Mouse (Mus musculus) small intestine, adult 2 months (tissue): ENCODE measurements at regions not wholly inside any gene's neighbourhood (a gene's known extent, or its start where the extent isn't known, plus 50 kb on each side); places are given as distances from the start of the nearest gene placed in this dataset.

ENCODE experiments used
- H3K27ac ChIP-seq: fragments of 200-500 bp; 2 replicates; pipeline ENCODE4 v1.5.1; 2012; ENCODE audit warnings: low read depth, low read length, control low read depth, inconsistent platforms; ENCODE audit not compliant: insufficient read depth
- H3K27me3 ChIP-seq: fragments of 200-500 bp; 2 replicates; pipeline ENCODE4 v1.6.1; 2012; ENCODE audit warnings: mild to moderate bottlenecking, moderate library complexity, low read length, inconsistent platforms; ENCODE audit not compliant: control insufficient read depth, insufficient read depth
- H3K36me3 ChIP-seq: fragments of 200-500 bp; 2 replicates; pipeline ENCODE4 v1.6.1; 2012; ENCODE audit warnings: mild to moderate bottlenecking, low read length, control low read depth, inconsistent platforms; ENCODE audit not compliant: control insufficient read depth, insufficient read depth
- H3K4me1 ChIP-seq: fragments of 200-500 bp; 2 replicates; pipeline ENCODE4 v1.6.1; 2012; ENCODE audit warnings: low read length, inconsistent platforms, mixed read lengths; ENCODE audit not compliant: control insufficient read depth, insufficient read depth, insufficient read length
- H3K4me3 ChIP-seq: fragments of 200-500 bp; 2 replicates; pipeline ENCODE4 v1.5.1; 2012; ENCODE audit warnings: low read depth, mild to moderate bottlenecking, control low read depth, inconsistent platforms, low read length, moderate library complexity
- CTCF ChIP-seq: fragments of 200-500 bp; IDR thresholded peaks from 2 replicates; pipeline ENCODE4 v1.5.1; 2012; ENCODE audit warnings: low read depth, mild to moderate bottlenecking, control low read depth, inconsistent platforms, low read length, moderate library complexity, mixed read lengths; ENCODE audit not compliant: insufficient replicate concordance, insufficient read length; ENCODE audit errors: extremely low read depth
- POLR2A ChIP-seq: fragments of 200-500 bp; IDR thresholded peaks from 2 replicates; pipeline ENCODE4 v1.6.1; 2012; ENCODE audit warnings: low read depth, mild to moderate bottlenecking, control low read depth, inconsistent platforms, low read length, moderate library complexity
- WGBS: fragments of 180-500 bp; shearing (Covaris S2); methylation state at CpG from one replicate; pipeline ENCODE4 v1.1.7; 2018; 5-methylcytosine and 5-hydroxymethylcytosine counted together

- 14% methylated on average over 1 of the region's 1 CpGs for WGBS
- H3K4me3 ChIP-seq: no peak overlapping the region
- H3K27me3 ChIP-seq: no peaks in the 10 kb centered on the region
- no peak for TF ChIP-seq POLR2A
- no peak for TF ChIP-seq CTCF
- H3K27ac ChIP-seq: no peak overlapping the region
- peaks cover 2% of the 10 kb centered on the region; the same call in 1 of the 2 replicates for H3K4me1 ChIP-seq
- no peaks in the 10 kb centered on the region for H3K36me3 ChIP-seq
Measured at GRCm38 (mm10) chr8:78945607-78946006, 82.6 kb upstream of the Zfp827 start.

- Histone ChIP-seq H3K4me3 (no peak overlapping the region), H3K36me3 (no peaks in the 10 kb centered on the region), H3K27me3 (no peaks in the 10 kb centered on the region), H3K27ac (no peak overlapping the region), H3K4me1 (peaks cover 2% of the 10 kb centered on the region; the same call in 1 of the 2 replicates)
- 42% methylated on average over 2 of the region's 2 CpGs for WGBS
- no peak for TF ChIP-seq POLR2A
Measured at GRCm38 (mm10) chr8:78946085-78946484, 82.2 kb upstream of the Zfp827 start.

GRCm38 (mm10) chr8:78975034-78975433, 53.2 kb upstream of the Zfp827 start:
- no peaks in the 10 kb centered on the region for H3K36me3 ChIP-seq
- H3K27ac ChIP-seq: no peak overlapping the region
- H3K4me3 ChIP-seq: no peak overlapping the region
- TF ChIP-seq CTCF (no peak), POLR2A (no peak)
- 80% methylated on average over 3 of the region's 3 CpGs for WGBS
- H3K4me1 ChIP-seq: no peaks in the 10 kb centered on the region
- no peaks in the 10 kb centered on the region for H3K27me3 ChIP-seq
